Mouse (Mus musculus) left cerebral cortex, adult 8-10 months (tissue): ENCODE data around the gene Lamtor5. TPM values are rescaled to one million over a fixed set of nuclear protein-coding genes. Genes with fewer than 3 reads are reported as not detected.
A peak's percentile ranks its signal among the peaks of the same experiment; 100 is the strongest.

Experiments
- DNase-seq, 2 experiments: peaks; one replicate each; pipeline ENCODE4 v3.0.0; 2022; ENCODE audit warnings: low spot score in 2 of 2
- total RNA-seq, 4 experiments: library from RNA; stranded (reverse); gene quantifications; 2 replicates each; pipeline ENCODE4 v1.2.4; 2022

Gene Lamtor5
- 10 to 100 TPM; 61.9 to 70.2 (median 63.6) TPM for total RNA-seq

DNA sequence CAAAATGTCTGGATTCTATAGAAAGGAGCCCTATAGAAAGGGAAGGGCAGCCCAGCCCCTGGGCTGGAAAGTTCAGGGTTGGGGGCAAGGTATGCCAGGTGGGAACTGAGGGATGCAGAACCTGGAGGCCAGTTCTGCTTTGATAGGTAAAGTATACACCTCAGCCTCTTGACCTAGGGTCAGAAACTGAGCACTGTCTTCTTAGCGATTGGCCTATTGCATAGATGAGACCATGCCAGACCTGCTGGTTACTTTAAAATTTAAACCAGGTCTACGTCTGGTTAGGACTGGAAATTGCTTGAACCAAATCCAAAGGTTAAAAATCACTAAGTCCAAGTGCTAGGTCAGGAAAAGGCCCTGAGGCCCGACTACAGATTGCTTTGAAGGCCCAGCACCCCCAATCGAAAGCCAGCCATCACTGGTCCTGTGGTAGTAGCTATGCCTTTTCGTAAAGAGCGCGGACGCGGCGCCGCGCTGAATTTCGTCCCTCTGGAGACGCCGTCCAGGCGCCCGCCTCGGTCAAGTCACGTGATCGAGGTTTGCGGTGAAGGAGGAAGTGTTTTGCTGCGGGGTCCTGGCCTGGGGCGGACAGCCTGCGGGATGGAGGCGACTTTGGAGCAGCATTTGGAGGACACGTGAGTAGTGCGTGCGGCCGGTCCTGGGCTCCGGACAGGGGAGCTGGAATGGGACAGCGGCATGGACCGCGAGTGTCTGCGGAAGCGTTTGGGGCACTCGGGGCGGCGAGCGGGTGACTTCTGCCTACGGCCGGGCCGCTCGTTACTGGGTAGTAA, at the start of gene Lamtor5:
Gene Lamtor5 (plus strand): TSS at position 380 of the 791 bp plus-strand sequence.
- peak; percentile 90 to 94 for DNase-seq

DNA sequence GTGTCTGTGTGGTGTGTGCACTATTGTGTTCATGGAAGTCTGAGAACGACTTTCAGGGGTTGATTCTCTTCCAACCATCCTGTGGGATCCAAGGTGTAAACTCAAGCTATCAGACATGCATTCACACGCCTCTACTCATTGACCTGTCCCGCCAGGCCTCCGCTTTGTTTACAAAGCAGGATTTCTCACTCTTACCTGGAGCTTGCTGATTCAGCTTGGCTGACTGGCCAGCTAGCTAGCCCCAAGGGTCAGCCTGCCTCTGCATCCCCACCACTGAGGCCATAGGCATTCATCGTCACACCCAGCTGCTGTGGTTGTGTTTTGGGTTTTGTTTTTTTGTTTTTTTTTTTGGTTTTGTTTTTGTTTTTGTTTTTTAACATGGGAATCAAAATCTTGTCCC, 49.4 kb upstream of the Lamtor5 start:
- no peak for DNase-seq

DNA sequence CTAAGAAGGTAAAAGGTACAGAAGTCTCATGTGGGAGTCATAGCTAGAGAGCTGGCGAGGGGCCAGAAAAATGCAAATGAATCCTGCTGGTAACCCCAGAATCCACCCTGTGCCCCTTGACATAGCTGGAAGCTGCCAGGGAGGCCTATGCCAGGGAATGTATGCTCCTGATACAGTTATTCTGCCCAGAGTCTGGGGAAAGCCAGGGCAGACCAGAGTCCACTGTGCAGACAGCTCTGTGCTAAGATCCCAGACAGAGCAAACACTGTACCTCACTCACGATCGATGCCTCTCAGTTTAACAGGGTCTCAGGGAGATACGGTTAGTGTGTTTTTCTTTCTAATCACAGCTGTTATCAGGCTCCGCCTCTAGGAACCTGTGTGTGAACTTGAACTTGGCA, 48.8 kb upstream of the Lamtor5 start:
- DNase-seq = no peak

DNA sequence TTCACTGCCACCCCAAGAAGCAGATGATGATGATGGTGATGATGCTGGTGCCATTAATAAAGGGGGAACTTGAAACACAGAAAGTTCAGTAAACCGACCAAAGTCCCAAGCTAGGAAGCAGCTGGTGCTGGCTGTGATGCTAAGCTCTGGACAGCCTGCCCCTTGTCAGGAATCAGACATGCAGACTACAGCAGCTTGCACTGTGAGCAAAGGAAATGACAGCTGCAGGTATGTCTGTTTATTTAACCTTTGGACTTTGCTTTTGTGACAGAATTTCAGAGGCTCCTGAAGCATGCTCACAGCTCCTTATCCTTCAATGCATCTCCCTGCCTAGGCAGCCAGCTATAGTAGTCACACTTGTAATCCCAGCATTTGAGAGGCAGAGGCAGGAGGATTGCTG, 48.1 kb upstream of the Lamtor5 start, which contains the start of gene A630076J17Rik:
Gene A630076J17Rik (plus strand): TSS at position 88 of the 400 bp plus-strand sequence.
- DNase-seq = no peak

DNA sequence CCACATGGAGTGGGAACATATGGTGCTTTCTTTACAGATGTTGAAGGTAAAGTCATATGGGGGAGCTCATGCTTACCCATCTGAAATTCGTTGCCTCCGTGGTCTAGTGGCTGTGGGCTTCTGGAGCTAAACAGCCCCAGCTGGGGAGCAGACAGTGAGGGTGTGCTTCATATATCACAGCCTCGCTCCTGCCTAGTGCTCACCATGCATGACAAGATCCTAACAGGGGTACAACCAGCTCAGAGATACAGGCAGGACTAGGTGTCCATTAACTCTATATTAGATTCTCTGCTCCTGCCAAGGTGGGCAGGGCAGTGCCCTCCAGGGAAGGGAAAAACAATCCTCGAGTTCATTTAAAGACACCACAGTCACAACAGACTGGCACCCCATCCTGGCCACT, 47.5 kb upstream of the Lamtor5 start:
- DNase-seq = no peak

DNA sequence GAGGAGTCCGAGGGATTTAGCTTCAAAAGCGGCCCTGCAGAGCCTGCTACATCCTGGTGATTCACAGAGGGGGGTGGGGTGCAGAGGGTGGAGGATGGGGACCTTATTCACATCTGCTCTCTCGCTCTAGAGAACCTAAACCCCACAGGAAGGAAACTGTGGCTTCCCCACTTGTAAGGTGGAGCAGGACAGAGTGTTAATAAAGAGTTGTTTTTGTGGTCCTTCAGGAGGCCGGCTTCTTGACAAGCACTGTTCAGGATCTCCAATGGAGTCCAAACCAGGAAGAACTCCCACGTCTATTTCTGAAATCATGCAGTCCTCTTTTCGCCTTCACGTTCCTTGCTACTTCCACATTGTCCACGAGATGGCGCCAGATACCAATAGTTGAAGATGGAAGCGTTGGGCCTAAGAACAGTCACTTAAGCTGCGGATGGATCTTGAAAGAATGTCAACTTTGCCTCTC, 45.3 kb upstream of the Lamtor5 start:
- DNase-seq = peak; percentile 62 to 83

DNA sequence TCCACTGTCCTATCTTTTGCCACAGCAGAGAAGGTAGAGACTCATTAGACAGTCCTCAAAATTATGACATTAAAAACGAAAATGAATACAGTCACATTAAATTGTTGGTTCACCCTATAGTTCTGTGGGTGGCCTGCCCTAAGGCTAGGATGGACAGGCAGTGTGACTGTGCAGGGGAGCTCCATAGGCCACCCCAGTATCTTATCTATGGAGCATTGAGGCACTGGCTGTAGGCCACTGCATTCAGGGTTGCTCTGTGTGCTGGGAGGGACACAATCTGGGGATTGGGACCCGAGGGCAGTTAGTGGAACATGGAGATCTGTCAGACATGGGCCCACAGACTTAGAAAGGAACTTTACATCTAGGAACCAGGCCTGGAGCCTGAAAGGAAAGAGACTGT, 44.7 kb upstream of the Lamtor5 start:
- no peak for DNase-seq

DNA sequence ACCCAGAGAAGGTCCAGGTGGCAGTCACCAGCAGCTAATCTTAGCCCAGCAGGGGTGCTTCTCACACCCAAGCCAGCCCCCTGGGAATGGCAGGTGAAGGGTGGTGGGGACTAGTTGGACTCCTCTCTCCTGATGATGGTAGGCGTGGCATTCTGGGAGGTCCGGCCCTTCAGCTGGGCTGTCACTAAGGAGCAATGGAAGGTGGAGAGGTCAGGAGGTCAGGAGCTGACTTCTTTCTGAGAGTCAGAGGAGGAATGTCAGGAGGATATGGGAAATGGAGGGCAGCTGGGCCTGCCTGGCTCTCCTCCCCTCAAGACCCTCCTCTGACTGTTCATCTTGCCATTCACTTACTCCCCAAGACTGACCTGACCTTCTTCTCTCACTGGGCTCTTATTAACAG, 40.6 kb upstream of the Lamtor5 start:
- no peak for DNase-seq

DNA sequence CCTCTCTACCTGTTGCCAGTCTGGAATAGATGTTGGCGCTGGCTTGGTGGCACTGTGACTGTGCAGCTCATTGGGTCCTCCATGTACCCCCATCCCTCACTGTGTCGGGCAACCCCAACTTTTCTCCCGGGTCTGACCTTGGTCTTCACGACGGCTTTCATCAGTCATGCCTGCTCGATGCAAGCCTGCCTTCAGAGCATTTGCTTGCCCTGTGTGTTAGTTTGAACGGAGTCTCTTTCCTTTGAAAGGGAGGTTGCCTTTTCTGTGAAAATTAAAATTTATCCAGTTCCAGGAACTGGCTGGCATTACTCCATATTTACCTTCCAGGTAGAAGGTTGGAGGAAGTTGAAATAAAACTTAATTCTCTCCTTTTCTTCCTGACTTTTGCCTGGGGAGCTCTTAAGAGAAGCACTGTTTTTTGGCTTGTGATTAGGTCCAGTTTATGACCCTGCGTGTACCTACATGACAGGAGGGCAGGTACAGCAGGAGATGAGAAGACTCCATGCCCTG, 40.1 kb upstream of the Lamtor5 start:
- DNase-seq = no peak

DNA sequence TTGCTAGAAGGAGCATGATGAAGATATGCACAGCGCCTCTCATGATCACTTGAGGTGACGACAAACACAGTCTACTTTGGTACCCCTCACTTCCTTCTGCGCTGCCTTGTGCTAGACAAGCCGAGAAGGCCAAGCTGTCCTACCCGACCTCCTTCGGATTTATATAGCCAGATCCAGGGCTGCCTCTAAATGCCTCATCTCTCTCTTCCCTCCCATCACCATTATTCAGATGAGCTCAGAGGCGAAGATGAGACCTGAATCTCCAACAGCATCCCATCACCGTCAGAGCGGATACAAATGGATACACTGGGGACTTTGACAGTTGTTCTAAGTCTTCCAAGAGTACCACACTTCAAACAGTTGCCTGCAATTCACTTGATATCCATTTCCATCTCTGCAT, 39.1 kb upstream of the Lamtor5 start, which contains the start of gene Prok1:
Gene Prok1 (minus strand): TSS at position 101 of the 400 bp plus-strand sequence.
- DNase-seq = no peak

DNA sequence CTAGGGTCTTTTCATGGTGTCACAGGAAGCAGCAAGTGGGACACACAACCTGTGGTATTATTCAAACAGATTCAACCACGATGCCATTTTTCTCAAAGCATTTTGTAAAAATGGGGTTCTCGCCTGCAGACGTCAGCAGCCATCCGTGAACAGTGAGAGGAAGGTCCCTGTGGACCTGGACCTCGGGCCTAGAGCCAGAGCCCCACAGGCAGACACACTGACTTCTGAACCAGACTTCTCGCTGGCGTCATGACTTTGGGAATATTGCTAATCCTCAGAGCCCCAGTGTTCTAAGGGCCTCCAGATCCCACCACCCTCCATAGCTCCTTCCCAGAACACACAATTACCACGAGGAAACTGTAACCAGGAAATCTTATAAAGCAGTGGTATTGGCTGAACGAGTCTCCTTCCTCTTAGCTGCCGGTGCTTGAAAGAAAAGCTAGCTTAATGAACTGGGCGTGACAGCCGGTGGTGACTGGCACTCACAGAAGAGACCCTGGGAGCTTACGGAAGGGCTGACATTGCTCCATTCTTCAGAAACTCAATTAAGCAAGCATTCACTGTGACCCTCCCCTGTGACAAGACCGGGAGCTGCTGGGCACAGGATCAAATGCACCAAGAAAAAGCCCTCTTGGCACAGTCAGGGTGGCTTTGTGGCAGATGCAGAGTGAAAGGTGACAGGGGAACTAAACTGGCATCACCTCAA, 37.1 kb upstream of the Lamtor5 start:
- DNase-seq = no peak

DNA sequence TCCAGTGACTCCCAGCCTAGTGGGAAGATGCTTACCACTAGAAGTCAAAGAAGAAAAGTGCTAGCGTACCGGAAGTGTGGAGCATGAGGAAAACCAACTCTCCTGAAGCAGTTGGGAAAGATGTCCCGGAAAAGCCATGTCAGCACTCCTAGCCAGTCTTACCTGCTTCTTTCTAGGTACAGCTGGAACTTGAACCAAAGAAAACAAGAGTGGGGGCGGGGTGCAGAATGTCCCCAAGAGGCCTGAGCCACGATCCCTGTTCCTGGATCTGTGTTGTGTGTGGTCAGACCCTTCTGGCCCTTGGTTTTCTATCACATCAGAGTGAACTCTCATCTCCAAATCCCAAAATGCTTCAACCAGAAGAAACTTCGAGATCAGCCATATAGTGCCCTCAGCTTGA, 31.8 kb upstream of the Lamtor5 start:
- no peak for DNase-seq

DNA sequence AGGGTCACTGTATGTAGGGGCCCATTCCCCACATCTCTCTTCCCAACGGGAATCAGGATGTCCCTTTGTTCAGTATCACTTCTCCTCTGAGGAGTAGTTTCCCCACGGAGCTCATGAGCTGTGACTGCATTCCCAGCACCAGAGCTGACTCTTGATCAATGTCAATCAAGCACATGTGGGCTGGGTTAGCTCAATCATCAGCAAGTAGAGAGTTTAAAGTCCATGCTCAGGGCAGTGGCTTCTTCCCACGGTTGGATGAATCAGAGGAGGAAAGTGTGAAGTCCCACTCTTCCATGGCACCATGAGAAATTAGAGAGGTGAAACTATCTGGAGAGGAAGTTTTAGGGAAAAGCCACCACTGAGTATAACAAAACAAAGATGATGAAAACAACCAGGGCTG, 29.6 kb upstream of the Lamtor5 start:
- no peak for DNase-seq

DNA sequence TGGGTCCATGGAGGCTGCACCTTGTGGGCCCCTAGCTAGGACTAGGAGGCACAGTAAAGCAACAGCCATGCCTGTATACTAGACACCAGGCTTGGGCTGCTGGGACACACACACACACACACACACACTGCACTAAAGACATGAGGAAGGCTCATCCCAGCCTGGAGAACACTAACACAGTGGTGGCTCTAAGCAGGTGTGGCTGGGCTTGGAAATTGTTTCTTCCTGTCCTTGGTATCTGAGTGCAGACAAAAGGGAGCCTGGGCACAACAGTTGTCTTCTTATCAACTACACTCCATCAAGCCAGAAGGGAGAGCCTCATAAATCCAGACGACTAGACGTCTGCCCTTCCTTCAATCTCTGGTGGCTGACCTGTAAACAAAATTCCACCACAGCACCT, 28.3 kb upstream of the Lamtor5 start:
- DNase-seq = no peak

DNA sequence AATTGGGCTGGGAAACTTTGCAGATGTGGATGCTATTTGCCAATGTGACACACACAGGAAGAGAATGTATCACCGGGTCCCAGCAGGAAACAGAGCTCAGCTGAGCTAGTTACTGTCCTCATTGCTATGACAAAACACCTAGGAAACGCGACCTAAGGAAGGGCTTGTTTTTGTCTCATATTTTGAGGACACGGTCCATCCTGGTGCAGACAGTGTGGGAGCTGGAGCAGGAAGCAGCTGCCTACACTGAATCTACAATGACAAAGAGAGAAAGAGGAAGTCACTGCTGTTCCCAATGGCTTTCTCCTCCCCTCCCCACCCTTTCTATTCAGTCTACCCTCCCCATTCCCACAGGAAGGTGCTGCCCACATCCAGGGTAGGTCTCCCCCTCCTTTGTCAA, 26.6 kb upstream of the Lamtor5 start:
- DNase-seq = no peak

DNA sequence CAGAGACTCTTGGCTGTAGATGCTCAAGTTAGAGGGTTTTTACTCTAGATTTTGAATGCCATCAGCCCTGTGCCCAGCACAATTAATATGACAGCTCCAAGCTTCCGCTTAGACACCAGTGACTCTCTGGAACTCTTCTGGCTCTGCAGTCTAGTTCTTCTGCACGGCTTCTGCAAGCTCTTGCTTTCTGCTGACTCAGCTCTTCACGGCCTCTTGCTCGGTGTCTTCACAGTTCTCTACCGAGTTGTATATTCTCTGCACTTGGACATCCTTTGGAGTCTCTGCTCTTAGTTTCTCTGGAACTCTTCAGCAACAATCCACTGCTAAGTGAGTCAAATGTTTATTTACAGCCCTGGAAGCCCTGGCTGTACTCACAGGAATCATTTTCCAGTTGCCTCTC, 24.7 kb upstream of the Lamtor5 start:
- DNase-seq = no peak

DNA sequence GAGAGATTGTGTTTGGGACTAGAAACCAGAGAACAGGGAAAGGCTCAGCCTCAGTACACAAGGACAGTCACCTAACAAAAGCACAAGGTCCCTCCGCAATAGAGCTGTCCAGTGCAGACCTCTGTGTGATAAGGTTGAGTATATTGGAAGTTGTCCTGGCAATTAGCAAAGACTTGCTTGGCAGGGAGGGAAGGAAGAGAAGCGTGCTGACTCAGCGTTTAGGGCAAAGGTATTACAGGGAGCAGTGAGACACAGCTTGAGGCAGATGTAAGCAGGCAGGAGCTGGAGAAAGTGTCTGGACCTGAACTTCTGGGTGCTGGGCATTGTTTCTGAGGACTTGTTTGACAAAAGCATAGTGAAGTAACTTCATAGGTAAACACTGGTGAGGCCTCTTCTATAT, 22.7 kb upstream of the Lamtor5 start:
- no peak for DNase-seq

DNA sequence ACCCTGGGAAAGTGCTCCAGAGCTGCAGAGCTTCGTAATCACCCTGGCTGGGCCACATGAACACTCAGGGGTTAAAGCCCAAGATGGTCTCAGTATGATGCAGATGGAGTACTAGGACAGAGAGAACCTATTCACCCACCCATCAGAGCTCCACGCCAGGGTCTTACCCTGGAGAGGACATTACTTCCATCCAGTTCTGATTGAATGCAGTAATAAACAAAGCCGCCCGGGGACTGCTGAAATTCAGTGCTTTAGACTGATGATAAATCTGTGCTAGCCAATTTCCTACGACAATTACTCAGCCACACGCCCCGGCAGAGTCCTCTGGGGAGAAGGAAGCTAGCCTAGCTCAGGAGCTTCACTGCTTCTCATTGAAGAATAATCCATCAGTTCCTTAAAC, 21.9 kb upstream of the Lamtor5 start:
- DNase-seq = no peak

DNA sequence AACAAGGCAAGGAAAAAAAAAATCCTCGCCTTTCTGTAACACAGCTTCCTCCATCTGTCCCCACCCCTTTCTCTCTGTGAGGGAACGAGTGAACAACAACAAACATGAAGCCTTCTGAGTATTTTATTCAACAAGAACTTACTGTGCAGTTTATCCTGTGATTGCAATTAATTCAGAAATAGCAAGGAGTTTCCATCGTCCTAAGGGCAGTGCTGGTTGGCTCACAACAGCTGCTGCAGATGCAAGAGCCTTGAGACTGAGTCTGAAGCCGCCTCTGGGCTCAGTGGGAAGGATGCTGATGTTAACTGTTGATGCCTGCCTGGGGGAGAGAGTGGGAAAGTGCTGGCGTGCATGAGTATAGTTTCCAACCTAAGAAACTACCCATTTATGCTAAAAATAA, 20.7 kb upstream of the Lamtor5 start:
- no peak for DNase-seq

DNA sequence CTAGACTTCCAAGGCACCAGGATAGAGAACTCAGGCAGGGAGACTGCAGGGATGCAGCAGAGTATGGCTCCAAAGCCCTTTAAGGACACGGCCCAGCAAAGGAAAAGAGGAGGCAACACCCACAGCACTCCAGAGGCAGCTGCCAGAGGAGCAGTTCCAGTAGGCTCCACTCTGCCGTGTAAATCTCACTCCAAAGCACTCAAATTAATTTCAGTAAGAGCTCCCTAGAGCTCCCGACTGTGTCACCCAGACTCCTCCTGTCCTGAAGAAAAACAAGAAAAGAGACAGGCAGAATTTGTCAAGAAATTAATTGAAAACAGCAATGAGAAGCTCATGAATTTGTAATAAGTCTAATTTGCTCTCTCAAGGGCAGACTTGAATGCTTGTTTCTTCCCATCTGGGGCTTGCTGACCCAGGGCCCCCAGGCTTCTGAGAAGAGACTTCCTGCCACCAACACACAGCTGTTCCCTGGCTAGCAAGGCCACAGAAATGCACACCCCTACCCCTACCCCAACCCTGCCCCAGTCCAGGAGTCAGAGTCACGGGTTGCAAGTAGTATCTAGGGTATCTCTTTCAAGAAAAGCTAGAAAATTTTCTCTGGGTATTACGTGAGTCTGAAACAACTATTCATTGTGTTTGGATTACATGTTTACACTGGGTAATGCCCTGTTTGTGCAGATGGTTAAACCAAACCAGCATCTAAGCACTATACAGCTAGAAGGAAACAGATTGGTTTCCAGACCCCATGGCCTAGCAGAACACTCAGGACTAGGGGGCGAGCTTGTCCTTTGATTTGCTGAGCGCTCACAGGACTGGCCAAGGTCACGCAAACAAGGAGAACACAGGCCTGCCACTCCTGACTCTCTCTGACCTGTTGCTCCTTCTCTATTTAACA, 17.5 kb upstream of the Lamtor5 start:
- peak in 1 of 2 experiments; percentile 28 for DNase-seq

DNA sequence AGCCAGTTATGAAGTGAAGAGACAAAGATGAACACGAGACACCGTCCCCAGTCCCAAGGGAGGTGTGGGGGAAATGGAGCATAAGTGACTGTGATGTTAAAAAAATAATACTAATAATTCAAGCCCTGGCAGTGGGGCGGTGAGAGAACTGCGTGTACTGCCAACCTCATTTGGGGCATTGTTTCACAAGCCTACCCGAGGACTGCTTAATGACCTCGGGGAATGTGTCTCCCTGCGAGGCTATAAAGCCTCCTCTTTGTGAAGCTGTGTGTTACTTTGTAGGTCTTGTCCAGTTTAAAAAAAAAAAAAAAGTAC, 16.9 kb upstream of the Lamtor5 start:
- no peak for DNase-seq
